Mouse (Mus musculus) activated CD4-positive, CD25-positive, alpha-beta regulatory T cell, adult 9 weeks (primary cell): ENCODE data around the gene Cfap299. TPM values are rescaled to one million over a fixed set of nuclear protein-coding genes. Genes with fewer than 3 reads are reported as not detected.

ENCODE experiments used
- polyA plus RNA-seq: library from polyadenylated mRNA; unstranded; fragments of 100-300 nt; shearing (Covaris generic); gene quantifications from one replicate; pipeline ENCODE4 v1.2.1, GENCODE M21; 2017

Gene Cfap299
- polyA plus RNA-seq: not detected

GRCm38 (mm10) chr5:98328848-98329624 is at the start of gene Cfap299:
Gene Cfap299 (plus strand): TSS chr5:98329304.

GRCm38 (mm10) chr5:98552395-98552794 is 223.3 kb downstream of the Cfap299 start, which contains the start of gene Gm11111:
Gene Gm11111 (plus strand): TSS chr5:98552695.

Other genes starting within 250 kb of the Cfap299 start
- not detected for gene Prdm8, start 162.1 kb upstream of the Cfap299 start, polyA plus RNA-seq
- not detected for gene Fgf5, start 75.1 kb upstream of the Cfap299 start, polyA plus RNA-seq
- gene Gm11111, start 223.4 kb downstream of the Cfap299 start, polyA plus RNA-seq: not detected